Mouse (Mus musculus): ENCODE results near the gene Tra2b. TPM values are rescaled to one million over a fixed set of nuclear protein-coding genes. Genes with fewer than 3 reads are reported as not detected.
"Not testable (repeated sequence)": the region's sequence is repeated elsewhere in the genome, so short reads cannot be mapped to it uniquely, and the experiment has no call there.

Tra2b gene
- polyA plus RNA-seq, 1 experiment from 2014 or later, result 282 TPM

DNA sequence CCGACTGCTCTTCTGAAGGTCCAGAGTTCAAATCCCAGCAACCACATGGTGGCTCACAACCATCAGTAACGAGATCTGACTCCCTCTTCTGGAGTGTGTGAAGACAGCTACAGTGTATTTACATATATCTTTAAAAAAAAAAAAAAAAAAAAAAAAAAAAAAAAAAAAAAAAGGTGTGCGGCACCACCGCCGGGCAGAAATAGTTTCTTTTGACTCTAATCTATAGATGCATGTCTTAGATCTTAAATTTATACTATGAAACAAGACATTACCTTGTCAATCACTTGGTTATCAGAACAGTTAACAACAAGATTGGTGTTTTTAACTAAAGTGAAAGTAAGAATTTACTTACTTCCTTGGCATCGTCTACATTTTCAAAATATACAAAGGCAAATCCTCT is 13.6 kb downstream of the Tra2b start:
- not testable (repeated sequence) for H3K9me3 ChIP-seq (ENCODE audit: control insufficient read depth, low read length); H3K4me1 ChIP-seq (ENCODE audit: control insufficient read depth, insufficient read depth, low read length); H3K27me3 ChIP-seq (replicated peaks; ENCODE audit: control insufficient read depth, insufficient read depth, low read length); H3K4me3 ChIP-seq (ENCODE audit: low read length); H3K4me2 ChIP-seq (ENCODE audit: low read depth, low read length); H3K9ac ChIP-seq (ENCODE audit: low read depth, low read length); H3K27ac ChIP-seq (ENCODE audit: low read length); ATAC-seq
- peaks cover 20% of the 10 kb centered on the region for H3K36me3 ChIP-seq (ENCODE audit: control insufficient read depth, insufficient read depth, low read length)
- WGBS, result 82% methylated on average over 6 of the region's 6 CpGs

DNA sequence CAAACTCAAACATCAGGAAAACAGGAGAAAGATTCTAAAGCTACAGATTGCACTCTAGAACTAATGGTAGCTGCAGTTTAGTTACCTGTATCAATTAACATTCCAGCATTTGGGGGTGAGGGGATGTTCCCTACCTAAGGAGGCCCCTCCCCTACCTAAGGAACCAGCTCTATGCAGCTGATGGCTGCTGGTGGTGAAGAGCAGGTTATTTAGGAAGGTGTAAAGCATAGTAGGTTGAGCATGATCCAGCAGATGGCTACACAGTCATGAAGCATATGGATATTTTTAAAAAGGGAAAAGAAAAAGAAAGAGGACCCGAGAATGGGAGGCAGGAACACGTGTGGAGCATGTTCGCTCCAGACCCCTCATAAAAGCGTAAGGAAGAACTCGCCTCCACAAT is 15.5 kb downstream of the Tra2b start:
- Histone ChIP-seq H3K9me3 (ENCODE audit: control insufficient read depth, low read length) (no peaks in the 10 kb centered on the region), H3K36me3 (ENCODE audit: control insufficient read depth, insufficient read depth, low read length) (peaks cover 20% of the 10 kb centered on the region), H3K4me1 (ENCODE audit: control insufficient read depth, insufficient read depth, low read length) (no peaks in the 10 kb centered on the region), H3K4me2 (ENCODE audit: low read depth, low read length) (no peak overlapping the region), H3K27ac (ENCODE audit: low read length) (no peak overlapping the region), H3K4me3 (ENCODE audit: low read length) (no peak overlapping the region), H3K9ac (ENCODE audit: low read depth, low read length) (no peak overlapping the region), H3K27me3 (replicated peaks; ENCODE audit: control insufficient read depth, insufficient read depth, low read length) (no peaks in the 10 kb centered on the region)
- ATAC-seq, result no peak
- 89% methylated on average over 5 of the region's 5 CpGs for WGBS

DNA sequence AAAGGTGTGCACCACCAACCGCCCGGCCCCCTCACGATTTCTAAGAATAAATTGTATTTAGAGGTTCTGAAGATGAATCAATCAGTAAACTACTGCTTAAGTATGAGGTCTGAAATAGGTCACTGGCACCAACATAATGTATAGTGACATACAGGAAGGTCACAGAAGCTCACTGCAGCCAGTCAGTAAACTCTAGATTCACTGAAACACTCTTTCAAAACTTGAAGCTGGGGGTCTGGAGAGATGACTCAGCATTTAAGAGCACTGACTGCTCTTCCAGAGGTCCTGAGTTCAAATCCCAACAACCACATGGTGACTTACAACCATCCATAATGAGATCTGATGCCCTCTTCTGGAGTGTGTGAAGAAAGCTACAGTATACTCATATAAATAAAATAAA is 16.1 kb downstream of the Tra2b start:
- H3K4me3 ChIP-seq (ENCODE audit: low read length), result no peak overlapping the region
- no peak for ATAC-seq
- no peak overlapping the region for H3K9ac ChIP-seq (ENCODE audit: low read depth, low read length)
- H3K27me3 ChIP-seq (replicated peaks; ENCODE audit: control insufficient read depth, insufficient read depth, low read length), result no peaks in the 10 kb centered on the region
- no peaks in the 10 kb centered on the region for H3K9me3 ChIP-seq (ENCODE audit: control insufficient read depth, low read length)
- WGBS, result 92% methylated on average over 3 of the region's 3 CpGs
- H3K27ac ChIP-seq (ENCODE audit: low read length), result no peak overlapping the region
- H3K4me2 ChIP-seq (ENCODE audit: low read depth, low read length), result no peak overlapping the region
- H3K4me1 ChIP-seq (ENCODE audit: control insufficient read depth, insufficient read depth, low read length), result no peaks in the 10 kb centered on the region
- H3K36me3 ChIP-seq (ENCODE audit: control insufficient read depth, insufficient read depth, low read length), result peaks cover 22% of the 10 kb centered on the region

DNA sequence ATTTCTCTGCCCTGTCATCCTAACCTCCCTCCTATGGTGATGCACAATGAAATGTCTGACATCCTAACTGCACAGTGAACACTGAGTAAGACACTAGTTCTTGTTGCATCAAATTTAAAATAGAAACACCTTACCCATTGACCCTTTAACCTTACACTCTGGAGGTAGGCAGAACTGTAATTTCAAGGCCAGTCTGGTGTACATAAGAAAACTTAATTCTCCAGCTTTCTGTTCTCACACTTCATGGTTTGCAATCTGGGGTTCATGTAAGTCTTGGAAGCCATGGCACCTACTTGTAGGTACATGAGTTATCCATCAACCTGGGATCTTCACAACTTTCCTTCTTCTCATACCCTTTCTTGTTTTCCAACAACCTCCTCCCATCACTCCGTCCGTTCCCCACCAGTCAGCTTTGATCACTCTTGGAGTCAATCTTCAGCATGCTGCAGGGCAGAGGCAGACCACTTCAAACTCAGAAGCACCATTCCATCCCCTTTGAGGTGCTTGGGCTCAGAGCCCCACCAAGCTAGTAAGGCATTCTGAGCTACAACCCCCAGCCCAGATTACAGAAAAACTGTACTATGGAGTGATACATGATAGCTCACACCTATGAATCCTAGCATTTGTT is 23.5 kb downstream of the Tra2b start:
- no peaks in the 10 kb centered on the region for H3K4me1 ChIP-seq (ENCODE audit: control insufficient read depth, insufficient read depth, low read length)
- H3K9me3 ChIP-seq (ENCODE audit: control insufficient read depth, low read length), result no peaks in the 10 kb centered on the region
- no peak overlapping the region for H3K4me3 ChIP-seq (ENCODE audit: low read length)
- H3K27ac ChIP-seq (ENCODE audit: low read length), result no peak overlapping the region
- H3K36me3 ChIP-seq (ENCODE audit: control insufficient read depth, insufficient read depth, low read length), result peaks cover 13% of the 10 kb centered on the region
- WGBS, result 95% methylated on average over 2 of the region's 2 CpGs
- no peak for ATAC-seq
- no peak overlapping the region for H3K9ac ChIP-seq (ENCODE audit: low read depth, low read length)
- no peaks in the 10 kb centered on the region for H3K27me3 ChIP-seq (replicated peaks; ENCODE audit: control insufficient read depth, insufficient read depth, low read length)
- no peak overlapping the region for H3K4me2 ChIP-seq (ENCODE audit: low read depth, low read length)

DNA sequence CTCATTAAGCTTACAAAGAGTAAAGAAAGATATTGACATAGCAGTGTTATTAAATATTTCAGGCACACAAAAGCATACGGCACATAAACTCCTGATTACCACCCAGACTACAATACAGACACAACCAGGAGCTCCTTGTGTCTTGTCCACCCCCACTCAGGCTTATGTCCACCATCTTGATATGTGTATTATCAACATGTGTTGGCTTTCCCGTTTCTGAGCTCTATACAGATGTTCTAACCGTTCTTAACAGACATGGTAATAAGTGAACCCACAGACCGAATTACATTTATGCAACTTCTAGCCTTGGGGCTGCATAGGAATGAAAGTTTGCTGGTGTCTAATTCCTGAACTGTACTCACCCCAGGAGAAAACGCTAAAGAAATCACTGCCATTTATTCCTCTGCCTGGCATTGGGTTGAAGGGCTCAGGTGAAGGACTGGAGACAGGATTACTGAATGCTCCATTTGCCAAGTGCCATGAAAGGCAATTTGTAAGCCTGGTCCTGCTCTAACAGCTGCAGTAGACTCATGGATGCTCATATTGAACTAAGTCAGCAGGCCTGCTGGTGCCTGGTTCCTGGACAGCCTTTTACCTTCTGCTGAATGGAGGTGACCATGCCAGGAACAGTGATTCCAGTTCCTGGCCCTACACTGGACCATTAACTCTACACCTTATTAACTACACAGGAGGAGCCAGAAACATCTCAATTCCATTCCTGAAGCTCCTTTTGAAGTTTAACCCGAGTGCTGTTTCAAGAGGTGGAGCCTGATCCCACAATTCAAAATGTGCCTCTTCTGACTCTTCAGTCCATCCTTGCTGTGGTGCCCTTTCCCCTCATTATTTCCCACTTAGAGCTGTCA is 24.2 kb downstream of the Tra2b start:
- no peak overlapping the region for H3K9ac ChIP-seq (ENCODE audit: low read depth, low read length)
- WGBS, result 78% methylated on average over 6 of the region's 6 CpGs
- no peak overlapping the region for H3K4me3 ChIP-seq (ENCODE audit: low read length)
- no peaks in the 10 kb centered on the region for H3K4me1 ChIP-seq (ENCODE audit: control insufficient read depth, insufficient read depth, low read length)
- no peak for ATAC-seq
- H3K9me3 ChIP-seq (ENCODE audit: control insufficient read depth, low read length), result no peaks in the 10 kb centered on the region
- no peak overlapping the region for H3K4me2 ChIP-seq (ENCODE audit: low read depth, low read length)
- peaks cover 13% of the 10 kb centered on the region for H3K36me3 ChIP-seq (ENCODE audit: control insufficient read depth, insufficient read depth, low read length)
- H3K27me3 ChIP-seq (replicated peaks; ENCODE audit: control insufficient read depth, insufficient read depth, low read length), result no peaks in the 10 kb centered on the region
- no peak overlapping the region for H3K27ac ChIP-seq (ENCODE audit: low read length)

DNA sequence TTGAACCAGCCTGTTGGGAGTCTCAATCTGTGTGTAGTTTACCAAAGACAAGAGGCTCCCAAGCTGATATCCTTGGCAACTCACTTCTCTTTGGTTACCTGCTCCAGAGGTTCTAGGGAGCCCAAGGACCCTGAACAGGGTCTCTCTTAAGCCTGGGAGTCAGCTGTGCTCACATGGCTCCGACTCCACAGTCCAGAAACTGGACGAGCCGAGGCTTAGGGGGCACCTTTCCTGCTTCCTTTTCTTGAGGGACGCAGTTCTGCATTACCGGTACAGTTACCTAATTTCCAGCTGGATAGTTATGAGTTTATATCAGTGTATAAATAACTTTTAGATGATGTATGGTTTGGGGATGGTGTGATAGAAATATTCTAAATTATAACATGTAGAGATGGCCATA is 24.9 kb downstream of the Tra2b start:
- no peak overlapping the region for H3K4me2 ChIP-seq (ENCODE audit: low read depth, low read length)
- H3K4me3 ChIP-seq (ENCODE audit: low read length), result no peak overlapping the region
- H3K27ac ChIP-seq (ENCODE audit: low read length), result no peak overlapping the region
- peaks cover 13% of the 10 kb centered on the region for H3K36me3 ChIP-seq (ENCODE audit: control insufficient read depth, insufficient read depth, low read length)
- H3K4me1 ChIP-seq (ENCODE audit: control insufficient read depth, insufficient read depth, low read length), result no peaks in the 10 kb centered on the region
- H3K9ac ChIP-seq (ENCODE audit: low read depth, low read length), result no peak overlapping the region
- no peaks in the 10 kb centered on the region for H3K27me3 ChIP-seq (replicated peaks; ENCODE audit: control insufficient read depth, insufficient read depth, low read length)
- ATAC-seq, result no peak
- 88% methylated on average over 5 of the region's 5 CpGs for WGBS
- H3K9me3 ChIP-seq (ENCODE audit: control insufficient read depth, low read length), result no peaks in the 10 kb centered on the region

DNA sequence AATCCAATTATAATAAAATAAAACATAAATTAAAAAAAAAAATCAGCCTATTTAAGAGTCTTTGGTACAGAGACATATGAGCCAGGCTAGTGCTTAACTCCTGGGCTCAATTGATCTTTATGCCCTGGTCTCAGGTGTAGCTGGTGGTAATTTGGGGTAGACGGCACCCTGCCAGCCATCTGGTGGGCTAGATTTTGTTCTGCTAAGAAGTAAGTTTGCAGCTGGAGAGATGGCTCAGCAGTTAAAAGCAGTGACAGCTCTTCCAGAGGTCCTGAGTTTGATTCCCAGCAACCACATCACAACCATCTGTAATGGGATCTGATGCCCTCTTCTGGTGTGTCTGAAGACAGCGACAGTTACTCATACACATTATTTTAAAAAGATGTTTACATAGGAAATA is 25.8 kb downstream of the Tra2b start:
- H3K9ac ChIP-seq (ENCODE audit: low read depth, low read length), result no peak overlapping the region
- no peaks in the 10 kb centered on the region for H3K4me1 ChIP-seq (ENCODE audit: control insufficient read depth, insufficient read depth, low read length)
- no peak overlapping the region for H3K4me2 ChIP-seq (ENCODE audit: low read depth, low read length)
- H3K27me3 ChIP-seq (replicated peaks; ENCODE audit: control insufficient read depth, insufficient read depth, low read length), result no peaks in the 10 kb centered on the region
- no peak overlapping the region for H3K27ac ChIP-seq (ENCODE audit: low read length)
- H3K36me3 ChIP-seq (ENCODE audit: control insufficient read depth, insufficient read depth, low read length), result peaks cover 10% of the 10 kb centered on the region
- no peaks in the 10 kb centered on the region for H3K9me3 ChIP-seq (ENCODE audit: control insufficient read depth, low read length)
- no peak for ATAC-seq
- no peak overlapping the region for H3K4me3 ChIP-seq (ENCODE audit: low read length)
- 81% methylated on average over 2 of the region's 2 CpGs for WGBS

DNA sequence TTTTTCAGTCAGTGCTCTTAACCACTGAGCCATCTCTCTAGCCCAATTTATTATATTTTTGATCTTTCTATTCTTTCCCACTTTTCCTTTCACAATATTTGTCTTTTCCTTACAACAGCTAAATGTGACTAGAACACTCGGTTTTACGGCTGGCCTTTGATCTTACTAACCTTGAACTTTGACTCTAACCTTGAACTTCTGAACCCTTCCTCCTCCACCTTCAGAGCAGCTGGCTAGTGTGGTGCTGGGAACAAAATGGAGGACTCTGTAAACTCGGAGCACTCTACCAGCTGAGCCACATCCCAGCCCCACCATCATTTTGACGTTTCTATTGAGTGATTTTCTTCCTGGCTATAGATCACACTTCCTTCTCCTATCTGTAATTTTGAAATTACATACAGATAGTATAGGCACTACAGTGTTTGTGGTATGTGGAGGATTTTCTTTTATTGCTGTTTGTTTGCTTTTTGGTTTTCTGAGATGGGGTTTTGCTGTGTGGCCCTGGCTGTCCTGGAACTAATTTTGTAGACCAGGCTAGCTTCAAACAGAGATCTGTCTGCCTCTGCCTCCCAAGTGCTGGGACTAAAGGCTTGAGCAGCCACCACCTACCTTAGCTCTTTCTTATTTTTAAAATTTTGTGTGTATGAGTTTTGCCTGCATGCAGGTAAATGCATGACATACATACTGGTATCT is 26.7 kb downstream of the Tra2b start:
- no peak overlapping the region for H3K27ac ChIP-seq (ENCODE audit: low read length)
- 64% methylated on average over 4 of the region's 4 CpGs for WGBS
- ATAC-seq, result no peak

DNA sequence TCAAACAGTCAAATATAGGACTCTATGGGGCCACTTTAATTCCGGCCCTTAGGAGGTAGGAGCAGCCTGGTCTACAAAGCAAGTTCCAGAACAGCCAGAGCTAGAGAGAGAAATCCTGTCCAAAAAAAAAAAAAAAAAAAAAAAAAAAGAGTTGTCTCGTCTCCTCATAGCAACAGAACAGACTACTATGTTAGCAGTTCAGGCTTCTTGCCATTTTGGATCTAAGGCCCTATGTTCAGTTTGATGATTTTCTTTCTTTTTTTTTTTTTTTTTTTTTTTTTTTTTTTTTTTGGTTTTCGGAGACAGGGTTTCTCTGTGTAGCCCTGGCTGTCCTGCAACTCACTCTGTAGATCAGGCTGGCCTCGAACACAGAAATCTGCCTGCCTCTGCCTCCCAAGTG is 27.4 kb downstream of the Tra2b start:
- not testable (repeated sequence) for H3K4me3 ChIP-seq (ENCODE audit: low read length); H3K9me3 ChIP-seq (ENCODE audit: control insufficient read depth, low read length); H3K27me3 ChIP-seq (replicated peaks; ENCODE audit: control insufficient read depth, insufficient read depth, low read length); ATAC-seq; H3K4me1 ChIP-seq (ENCODE audit: control insufficient read depth, insufficient read depth, low read length); H3K27ac ChIP-seq (ENCODE audit: low read length); H3K4me2 ChIP-seq (ENCODE audit: low read depth, low read length); H3K9ac ChIP-seq (ENCODE audit: low read depth, low read length)
- WGBS, result 85% methylated on average over 4 of the region's 4 CpGs
- H3K36me3 ChIP-seq (ENCODE audit: control insufficient read depth, insufficient read depth, low read length), result peaks cover 10% of the 10 kb centered on the region

More for the DNA sequence above, 26.7 kb downstream of the Tra2b start:
- no peaks in the 10 kb centered on the region for H3K27me3 ChIP-seq (replicated peaks; ENCODE audit: control insufficient read depth, insufficient read depth, low read length)
- H3K9ac ChIP-seq (ENCODE audit: low read depth, low read length), result no peak overlapping the region
- H3K4me2 ChIP-seq (ENCODE audit: low read depth, low read length), result no peak overlapping the region
- peaks cover 10% of the 10 kb centered on the region for H3K36me3 ChIP-seq (ENCODE audit: control insufficient read depth, insufficient read depth, low read length)
- no peaks in the 10 kb centered on the region for H3K9me3 ChIP-seq (ENCODE audit: control insufficient read depth, low read length)
- H3K4me1 ChIP-seq (ENCODE audit: control insufficient read depth, insufficient read depth, low read length), result no peaks in the 10 kb centered on the region
- H3K4me3 ChIP-seq (ENCODE audit: low read length), result no peak overlapping the region

Data from intestine, embryonic 16.5 days (tissue).